Comparison of ENCODE assay signal across 20 mouse cellular contexts in genomic region chr9:72931166-72931790, GRCm38 (mm10). TPM values are rescaled to one million over a fixed set of nuclear protein-coding genes. Genes with fewer than 3 reads are reported as not detected.
A peak's percentile ranks its signal among the peaks of the same experiment; 100 is the strongest.
DNase-seq lines count a peak whose midpoint lies in the region; ATAC-seq and TF ChIP-seq lines count a peak whose summit lies in the region.
"Had no signal": no experiment of that assay in that cellular context is flagged by ENCODE, and none has a peak within 500 bp of the region (broad histone marks: within the 10 kb centered on the region; RNA-seq: fewer than 3 reads in every experiment).

No protein-coding gene starts in this region.

- intact Hi-C loops in left cerebral cortex, postnatal 4 days (cut with DNase I) = no loop called here
- intact Hi-C loops in left cerebral cortex, adult 2 months (cut with DNase I) = loop anchor here (1.0 kb wide), 1 partner anchor 37 kb away; no protein-coding TSS in a partner anchor

- H3K9me3 ChIP-seq in stomach, postnatal 0 days (ENCODE audit: control insufficient read depth, low read length) = no peaks in the 10 kb centered on the region
- H3K9me3 ChIP-seq: hindbrain, embryonic 13.5 days; midbrain, embryonic 15.5 days; neural tube, embryonic 12.5 days had no signal

- no peak for TF ChIP-seq EP300 in stomach, postnatal 0 days (optimal IDR thresholded peaks at IDR 0.05)

- TF ChIP-seq CTCF in left cerebral cortex, adult 2 months (IDR thresholded peaks at IDR 0.05) = no peak
- no peak for TF ChIP-seq CTCF in stomach, postnatal 0 days (IDR thresholded peaks at IDR 0.05; ENCODE audit: low read depth)

- no peak for ATAC-seq in stomach, postnatal 0 days (ENCODE audit: low FRiP score, low TSS enrichment)
- ATAC-seq: intestine, postnatal 0 days; midbrain, embryonic 15.5 days had no signal

- DNase-seq in left cerebral cortex, adult 11 months (ENCODE audit: low spot score) = peak; percentile 47
- DNase-seq in left cerebral cortex, postnatal 4 days = no peak
- peak; percentile 74 for DNase-seq in layer of hippocampus, adult 11-12 months (ENCODE audit: low spot score)
- peak; percentile 46 to 55 for DNase-seq in left cerebral cortex, adult 2 months (ENCODE audit: extremely low spot score in 1 of 2, low spot score in 2 of 2)
- peak; percentile 83 for DNase-seq in telencephalon, adult 2 months (ENCODE audit: low read depth, low spot score)
- DNase-seq in cerebellum, adult 11 months = no peak
- DNase-seq in stomach, postnatal 0 days (ENCODE audit: low spot score) = no peak
- DNase-seq: cerebellum, postnatal 10 days; kidney, postnatal 4 days; liver; lung, embryonic 14.5 days; thymus, postnatal 36 days had no signal

- WGBS in stomach, postnatal 0 days = 75% methylated on average over 13 of the region's 13 CpGs

- H3K4me2 ChIP-seq in stomach, postnatal 0 days (replicated peaks; ENCODE audit: low read depth) = no peak overlapping the region
- H3K4me2 ChIP-seq: hindbrain, embryonic 13.5 days; lung, embryonic 14.5 days; midbrain, embryonic 15.5 days; neural tube, embryonic 12.5 days had no signal

- no peaks in the 10 kb centered on the region for H3K36me3 ChIP-seq in stomach, postnatal 0 days (ENCODE audit: control insufficient read depth, insufficient read depth, low read length)
- H3K36me3 ChIP-seq: midbrain, embryonic 15.5 days had no signal

- no peaks in the 10 kb centered on the region for H3K4me1 ChIP-seq in stomach, postnatal 0 days (replicated peaks; ENCODE audit: control insufficient read depth, insufficient read depth)

- H3K9ac ChIP-seq in stomach, postnatal 0 days (ENCODE audit: low read length) = no peak overlapping the region
- H3K9ac ChIP-seq: hindbrain, embryonic 13.5 days; lung, embryonic 14.5 days; midbrain, embryonic 15.5 days; neural tube, embryonic 12.5 days had no signal

- H3K4me3 ChIP-seq in left cerebral cortex, adult 2 months = no peak overlapping the region
- no peak overlapping the region for H3K4me3 ChIP-seq in stomach, postnatal 0 days (ENCODE audit: low read depth, low read length)
- H3K4me3 ChIP-seq: hindbrain, embryonic 13.5 days; midbrain, embryonic 15.5 days; neural tube, embryonic 12.5 days had no signal

- H3K27ac ChIP-seq in left cerebral cortex, adult 2 months = peak overlapping the region; percentile 54
- no peak overlapping the region for H3K27ac ChIP-seq in stomach, postnatal 0 days (replicated peaks)
- H3K27ac ChIP-seq: hindbrain, embryonic 13.5 days; midbrain, embryonic 15.5 days; neural tube, embryonic 12.5 days had no signal

- no peaks in the 10 kb centered on the region for H3K27me3 ChIP-seq in stomach, postnatal 0 days (ENCODE audit: control insufficient read depth, insufficient read depth, low read length)
- H3K27me3 ChIP-seq: hindbrain, embryonic 13.5 days; midbrain, embryonic 15.5 days; neural tube, embryonic 12.5 days had no signal

RNA-seq across cellular contexts. Expression of gene Pygo1, which starts 5.8 kb away (rescaled TPM):
- total RNA-seq in left cerebral cortex, postnatal 4 days (2021) = 10 to 100 TPM; 26.1 to 26.2 TPM
- 10 to 100 TPM; 18.6 to 19.5 TPM for total RNA-seq in left cerebral cortex, adult 2 months (2021)
- 1.1 and 1.4 TPM in 2 replicates for polyA plus RNA-seq in stomach, postnatal 0 days (2015; fragmentation: Nextera tagmentation; extraction: Ambion mirVana)
- total RNA-seq: CH12.LX; granulocyte monocyte progenitor cell, adult 5-6 weeks; megakaryocyte progenitor cell, adult 5-6 weeks had no signal

RNA-seq across cellular contexts. Expression of gene Dyx1c1, which starts 27.3 kb away (rescaled TPM):
- 1 to 10 TPM; 1.5 to 1.8 TPM for total RNA-seq in left cerebral cortex, postnatal 4 days (2021)
- total RNA-seq in left cerebral cortex, adult 2 months (2021) = 1 to 10 TPM; 1.5 to 1.9 TPM
- 0.28 and 0.51 TPM in 2 replicates for polyA plus RNA-seq in stomach, postnatal 0 days (2015; fragmentation: Nextera tagmentation; extraction: Ambion mirVana)

RNA-seq across cellular contexts. Expression of gene Gm44503, which starts 27.4 kb away (rescaled TPM):
- total RNA-seq in left cerebral cortex, postnatal 4 days (2021) = under 1 TPM in 1 of 2 experiments, not detected in 1; 0.87 TPM
- total RNA-seq in left cerebral cortex, adult 2 months (2021) = not detected
- not detected in 2 replicates for polyA plus RNA-seq in stomach, postnatal 0 days (2015; fragmentation: Nextera tagmentation; extraction: Ambion mirVana)
- total RNA-seq: CH12.LX; megakaryocyte progenitor cell, adult 5-6 weeks had no signal
- polyA plus RNA-seq: heart, embryonic 16.5 days; hindbrain, embryonic 13.5 days; intestine, postnatal 0 days; lung, embryonic 14.5 days; midbrain, embryonic 15.5 days; neural tube, embryonic 12.5 days had no signal

RNA-seq across cellular contexts. Expression of gene Ccpg1os, which starts 53.9 kb away (rescaled TPM):
- 1 to 10 TPM; 5.5 to 7.0 TPM for total RNA-seq in left cerebral cortex, postnatal 4 days (2021)
- 10 to 100 TPM in 1 of 2 experiments, 1 to 10 TPM in 1; 9.2 to 10.8 TPM for total RNA-seq in left cerebral cortex, adult 2 months (2021)
- polyA plus RNA-seq in stomach, postnatal 0 days (2015; fragmentation: Nextera tagmentation; extraction: Ambion mirVana) = 10.6 and 12.0 TPM in 2 replicates

RNA-seq across cellular contexts. Expression of gene Ccpg1, which starts 54.0 kb away (rescaled TPM):
- 10 to 100 TPM; 64.3 to 67.5 TPM for total RNA-seq in left cerebral cortex, postnatal 4 days (2021)
- 100 to 1,000 TPM; 124 to 128 TPM for total RNA-seq in left cerebral cortex, adult 2 months (2021)
- 22.9 and 26.0 TPM in 2 replicates for polyA plus RNA-seq in stomach, postnatal 0 days (2015; fragmentation: Nextera tagmentation; extraction: Ambion mirVana)

Comparison
In these comparisons a context has a peak if more than half of its experiments do, and no peak if none do; other contexts are left out.
1. DNase-seq: peak in left cerebral cortex, adult 11 months (single experiment), layer of hippocampus, adult 11-12 months (single experiment), left cerebral cortex, adult 2 months (2 of 2) and telencephalon, adult 2 months (single experiment); none in left cerebral cortex, postnatal 4 days (single experiment), cerebellum, adult 11 months (single experiment) and stomach, postnatal 0 days (single experiment).